In genomic region chr17:54429922-54430321, GRCm38 (mm10) we compare ENCODE assay signal across 22 mouse cellular contexts.
DNase-seq lines count a peak whose midpoint lies in the region; ATAC-seq lines count a peak whose summit lies in the region.
"Had no signal": no experiment of that assay in that cellular context is flagged by ENCODE, and none has a peak within 500 bp of the region (broad histone marks: within the 10 kb centered on the region; RNA-seq: fewer than 3 reads in every experiment).

No protein-coding gene starts in this region.

- no peak overlapping the region for H3K9ac ChIP-seq in kidney, embryonic 16.5 days (replicated peaks; ENCODE audit: low read length)

- no peaks in the 10 kb centered on the region for H3K36me3 ChIP-seq in kidney, embryonic 16.5 days (ENCODE audit: insufficient read depth, low read length)
- H3K36me3 ChIP-seq: G1E had no signal

- no peak overlapping the region for H3K27ac ChIP-seq in kidney, embryonic 16.5 days (ENCODE audit: low read length)

- peak; percentile 73; the same call in 1 of the 2 replicates for ATAC-seq in common myeloid progenitor, adult 5-6 weeks (replicated peaks; ENCODE audit: low read depth, poor library complexity, severe bottlenecking)
- peak; percentile 92 for ATAC-seq in granulocyte monocyte progenitor cell, adult 5-6 weeks (replicated peaks; ENCODE audit: poor library complexity, severe bottlenecking)
- peak; percentile 92 for ATAC-seq in megakaryocyte, adult 5-6 weeks (ENCODE audit: poor library complexity, severe bottlenecking)
- peak; percentile 88 for ATAC-seq in megakaryocyte progenitor cell, adult 5-6 weeks (replicated peaks; ENCODE audit: poor library complexity)
- ATAC-seq in kidney, embryonic 16.5 days (ENCODE audit: low FRiP score, low TSS enrichment): no peak
- ATAC-seq: activated CD4-positive, CD25-positive, alpha-beta regulatory T cell, adult 4 months; CD4-positive, CD25-positive, alpha-beta regulatory T cell, adult 4 months; Patski had no signal

- DNase-seq in frontal cortex, postnatal 10 days (ENCODE audit: low spot score in 2 of 2): no peak
- DNase-seq in testis, postnatal 14 days (ENCODE audit: low spot score): no peak
- DNase-seq in kidney, adult 18-20 months: no peak
- DNase-seq: adrenal gland, adult 2 months; adrenal gland, adult 8-10 months; adrenal gland, postnatal 10 days; adrenal gland, postnatal 14 days; adrenal gland, postnatal 25 days; adrenal gland, postnatal 36 days; B cell, adult 2 months; cerebellum, adult 11 months; cerebellum, adult 11-12 months had no signal

- H3K27me3 ChIP-seq in kidney, embryonic 16.5 days (ENCODE audit: insufficient read depth, low read length): no peaks in the 10 kb centered on the region
- H3K27me3 ChIP-seq: CH12.LX, Patski had no signal

- 0 out of 2 replicates have a peak, but pooled peaks cover 6% of the 10 kb centered on the region for H3K9me3 ChIP-seq in kidney, embryonic 16.5 days (ENCODE audit: low read length)

- H3K4me1 ChIP-seq in kidney, embryonic 16.5 days (ENCODE audit: insufficient read depth, low read length): no peaks in the 10 kb centered on the region

- H3K4me3 ChIP-seq in kidney, embryonic 16.5 days (ENCODE audit: low read length): no peak overlapping the region

- no peak overlapping the region for H3K4me2 ChIP-seq in kidney, embryonic 16.5 days (replicated peaks; ENCODE audit: low read depth, low read length)
